Mouse (Mus musculus): ENCODE results near the gene Rcbtb1. TPM values are rescaled to one million over a fixed set of nuclear protein-coding genes. Genes with fewer than 3 reads are reported as not detected.
"Not testable (repeated sequence)": the region's sequence is repeated elsewhere in the genome, so short reads cannot be mapped to it uniquely, and the experiment has no call there.

Gene Rcbtb1
- polyA plus RNA-seq, 1 experiment from 2014 or later: 85.0 TPM

DNA sequence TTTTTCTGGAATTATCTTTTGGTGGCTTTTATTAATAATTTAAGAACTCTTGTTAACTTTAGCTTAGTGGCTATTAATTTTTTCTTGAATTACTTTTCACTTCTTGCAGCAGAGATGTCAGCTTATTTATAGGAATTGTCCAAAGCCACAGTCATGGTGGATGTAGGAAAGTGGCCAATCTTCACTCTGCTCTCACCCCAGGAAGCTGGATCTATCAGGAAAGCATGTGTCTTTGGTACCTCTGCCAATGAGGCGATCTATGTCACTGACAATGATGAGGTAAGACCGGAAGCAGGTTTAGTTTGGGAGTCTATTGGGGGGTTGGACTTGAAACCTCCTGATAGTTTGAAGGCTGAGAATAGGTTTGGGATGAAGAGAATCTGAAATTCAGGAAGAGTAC is 8.8 kb downstream of the Rcbtb1 start:
- H3K4me3 ChIP-seq (replicated peaks): no peak overlapping the region
- no peak for ATAC-seq
- peaks cover 32% of the 10 kb centered on the region for H3K4me1 ChIP-seq (replicated peaks)
- H3K36me3 ChIP-seq: peaks cover 27% of the 10 kb centered on the region
- no peaks in the 10 kb centered on the region for H3K27me3 ChIP-seq
- H3K27ac ChIP-seq: no peak overlapping the region
- H3K4me2 ChIP-seq (replicated peaks): no peak overlapping the region
- H3K9me3 ChIP-seq: no peaks in the 10 kb centered on the region
- no peak overlapping the region for H3K9ac ChIP-seq (replicated peaks)
- 97% methylated on average over 2 of the region's 2 CpGs for WGBS

DNA sequence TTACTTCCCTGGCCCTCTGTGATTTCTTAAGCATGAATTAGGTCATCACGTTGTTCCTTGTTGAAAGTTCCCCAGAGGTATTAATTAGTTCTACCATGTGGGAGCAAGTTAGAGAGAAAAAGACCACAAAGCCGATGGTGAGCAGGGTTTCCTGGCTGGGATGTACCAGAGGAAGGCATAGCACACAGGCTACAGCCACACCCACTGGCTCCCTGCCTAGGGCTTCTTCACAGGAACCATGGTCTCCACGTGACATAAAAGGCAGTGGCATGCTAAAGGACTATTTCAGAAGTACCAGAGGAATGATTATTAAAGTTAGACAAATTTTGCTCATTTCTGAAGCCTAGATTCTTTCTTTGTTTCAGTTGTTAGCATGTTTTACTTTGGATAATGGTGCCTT is 18.2 kb downstream of the Rcbtb1 start:
- no peak overlapping the region for H3K4me3 ChIP-seq (replicated peaks)
- no peaks in the 10 kb centered on the region for H3K9me3 ChIP-seq
- ATAC-seq: no peak
- H3K9ac ChIP-seq (replicated peaks): no peak overlapping the region
- no peak overlapping the region for H3K4me2 ChIP-seq (replicated peaks)
- H3K27ac ChIP-seq: no peak overlapping the region
- no peaks in the 10 kb centered on the region for H3K27me3 ChIP-seq
- peaks cover 88% of the 10 kb centered on the region for H3K36me3 ChIP-seq
- WGBS: 89% methylated on average over 3 of the region's 3 CpGs
- no peaks in the 10 kb centered on the region for H3K4me1 ChIP-seq (replicated peaks)

GRCm38 (mm10) chr14:59226240-59226639 is 25.2 kb downstream of the Rcbtb1 start:
- H3K4me3 ChIP-seq (replicated peaks): no peak overlapping the region
- peaks cover 93% of the 10 kb centered on the region for H3K36me3 ChIP-seq
- no peaks in the 10 kb centered on the region for H3K4me1 ChIP-seq (replicated peaks)
- H3K27me3 ChIP-seq: no peaks in the 10 kb centered on the region
- no peak for ATAC-seq
- 96% methylated on average over 11 of the region's 11 CpGs for WGBS
- H3K9ac ChIP-seq (replicated peaks): no peak overlapping the region
- H3K27ac ChIP-seq: no peak overlapping the region
- no peaks in the 10 kb centered on the region for H3K9me3 ChIP-seq
- H3K4me2 ChIP-seq (replicated peaks): no peak overlapping the region

GRCm38 (mm10) chr14:59229822-59230221 is 28.8 kb downstream of the Rcbtb1 start:
- H3K4me3 ChIP-seq (replicated peaks): no peak overlapping the region
- H3K9me3 ChIP-seq: no peaks in the 10 kb centered on the region
- H3K4me1 ChIP-seq (replicated peaks): no peaks in the 10 kb centered on the region
- peaks cover 94% of the 10 kb centered on the region for H3K36me3 ChIP-seq
- ATAC-seq: no peak
- H3K4me2 ChIP-seq (replicated peaks): no peak overlapping the region
- 96% methylated on average over 3 of the region's 3 CpGs for WGBS
- no peak overlapping the region for H3K9ac ChIP-seq (replicated peaks)
- H3K27me3 ChIP-seq: no peaks in the 10 kb centered on the region
- no peak overlapping the region for H3K27ac ChIP-seq

GRCm38 (mm10) chr14:59230331-59230966 is 29.4 kb downstream of the Rcbtb1 start:
- Histone ChIP-seq H3K9ac (replicated peaks) (no peak overlapping the region), H3K4me3 (replicated peaks) (no peak overlapping the region), H3K27me3 (no peaks in the 10 kb centered on the region), H3K9me3 (no peaks in the 10 kb centered on the region), H3K4me1 (replicated peaks) (no peaks in the 10 kb centered on the region), H3K4me2 (replicated peaks) (no peak overlapping the region), H3K36me3 (peaks cover 95% of the 10 kb centered on the region), H3K27ac (no peak overlapping the region)
- no peak for ATAC-seq
- 88% methylated on average over 21 of the region's 21 CpGs for WGBS

GRCm38 (mm10) chr14:59232003-59232402 is 31.0 kb downstream of the Rcbtb1 start:
- Histone ChIP-seq H3K9me3 (no peaks in the 10 kb centered on the region), H3K27me3 (no peaks in the 10 kb centered on the region), H3K4me3 (replicated peaks) (no peak overlapping the region), H3K36me3 (peaks cover 94% of the 10 kb centered on the region), H3K4me1 (replicated peaks) (no peaks in the 10 kb centered on the region), H3K27ac (no peak overlapping the region), H3K9ac (replicated peaks) (no peak overlapping the region), H3K4me2 (replicated peaks) (no peak overlapping the region)
- ATAC-seq: no peak
- 75% methylated on average over 5 of the region's 5 CpGs for WGBS

GRCm38 (mm10) chr14:59233635-59234034 is 32.6 kb downstream of the Rcbtb1 start:
- WGBS: 97% methylated on average over 9 of the region's 9 CpGs
- Histone ChIP-seq H3K36me3 (peaks cover 94% of the 10 kb centered on the region), H3K9me3 (peaks cover 4% of the 10 kb centered on the region; the same call in 1 of the 2 replicates), H3K27me3 (no peaks in the 10 kb centered on the region), H3K4me2 (replicated peaks) (no peak overlapping the region), H3K27ac (no peak overlapping the region), H3K4me1 (replicated peaks) (no peaks in the 10 kb centered on the region), H3K9ac (replicated peaks) (no peak overlapping the region), H3K4me3 (replicated peaks) (no peak overlapping the region)
- ATAC-seq: no peak

DNA sequence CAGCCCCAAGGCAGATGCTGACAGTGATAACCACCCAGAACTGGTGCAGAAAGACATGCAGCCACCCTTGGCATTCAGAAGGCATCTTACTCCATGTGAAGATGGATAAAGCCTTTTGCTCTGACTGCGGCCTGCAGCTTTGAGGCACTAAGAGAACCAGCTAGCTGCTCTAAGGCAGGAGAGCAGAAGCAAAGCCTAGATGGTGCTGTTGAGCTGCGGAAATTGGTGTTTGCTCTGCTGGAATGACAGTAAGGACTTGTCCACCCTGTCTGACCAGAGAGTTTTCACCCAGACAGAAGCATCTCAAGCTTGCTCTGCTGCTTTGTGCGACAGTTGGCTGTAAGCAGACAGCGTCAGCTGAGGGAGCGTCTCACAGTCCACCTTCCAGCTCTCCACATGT is 49.3 kb downstream of the Rcbtb1 start:
- H3K27me3 ChIP-seq; ATAC-seq; H3K4me1 ChIP-seq (replicated peaks); H3K9ac ChIP-seq (replicated peaks); H3K4me2 ChIP-seq (replicated peaks); H3K9me3 ChIP-seq; H3K36me3 ChIP-seq; H3K27ac ChIP-seq; H3K4me3 ChIP-seq (replicated peaks): not testable (repeated sequence)
- 75% methylated on average over 5 of the region's 5 CpGs for WGBS

- not testable (repeated sequence) for H3K36me3 ChIP-seq; H3K4me1 ChIP-seq (replicated peaks); H3K4me2 ChIP-seq (replicated peaks); H3K27me3 ChIP-seq; H3K9ac ChIP-seq (replicated peaks); H3K9me3 ChIP-seq; H3K27ac ChIP-seq; ATAC-seq; H3K4me3 ChIP-seq (replicated peaks)
- 95% methylated on average over 1 of the region's 1 CpGs for WGBS
Observed at GRCm38 (mm10) chr14:59255861-59256260, 54.9 kb downstream of the Rcbtb1 start.

DNA sequence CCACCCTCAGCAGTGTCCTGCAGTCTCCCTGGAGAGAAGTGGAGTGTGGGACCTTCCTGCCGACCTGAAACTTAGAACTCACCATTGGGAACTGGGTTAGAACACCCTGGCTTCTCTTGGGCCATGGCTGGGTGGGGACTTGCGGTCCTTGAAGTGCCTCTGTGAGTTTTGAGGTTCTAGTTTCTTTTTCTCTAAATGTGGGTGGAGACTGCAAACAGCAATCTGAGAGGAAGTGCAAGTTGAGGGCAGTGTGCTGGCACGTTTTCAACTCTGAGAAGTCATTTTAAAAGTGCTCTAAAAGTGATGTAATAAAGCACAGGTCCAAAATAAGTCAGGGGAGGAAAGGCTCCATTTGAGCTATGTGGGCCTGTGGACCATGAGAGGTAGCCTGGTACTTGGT is 59.0 kb downstream of the Rcbtb1 start, which contains the start of gene Gm6904:
Gm6904 (minus strand) TSS at position 161 of the 400 bp plus-strand sequence.
- WGBS: 81% methylated on average over 3 of the region's 3 CpGs

DNA sequence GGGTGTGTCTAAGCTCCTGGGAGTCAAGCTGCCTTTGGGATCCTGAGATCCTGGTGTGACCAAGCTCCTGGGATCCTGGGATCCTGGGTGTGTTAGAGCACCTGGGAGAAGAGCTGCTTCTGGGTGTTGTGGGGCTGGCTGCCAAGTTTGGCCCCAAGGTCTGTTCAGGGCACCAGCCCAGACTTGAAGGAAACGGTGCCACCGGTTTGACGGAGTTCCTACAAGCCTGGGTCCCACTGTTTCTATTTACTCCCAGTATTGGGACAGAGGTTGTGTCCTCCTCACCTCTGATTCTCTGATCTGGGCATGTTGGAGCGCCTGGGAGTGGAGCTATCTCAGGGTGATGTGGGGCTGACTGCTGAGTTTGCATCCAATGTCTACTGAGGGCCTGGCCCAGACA is 74.0 kb downstream of the Rcbtb1 start:
- H3K9ac ChIP-seq (replicated peaks); H3K9me3 ChIP-seq: not testable (repeated sequence)

More for the DNA sequence above, 59.0 kb downstream of the Rcbtb1 start, which contains the start of gene Gm6904:
- Histone ChIP-seq H3K9me3 (no peaks in the 10 kb centered on the region), H3K9ac (replicated peaks) (no peak within 1 kb of the TSS), H3K36me3 (no peaks in the 10 kb centered on the region), H3K4me2 (replicated peaks) (no peak within 1 kb of the TSS), H3K27me3 (no peaks in the 10 kb centered on the region), H3K4me3 (replicated peaks) (no peak within 1 kb of the TSS), H3K27ac (no peak within 1 kb of the TSS), H3K4me1 (replicated peaks) (no peaks in the 10 kb centered on the region)
- ATAC-seq: no peak

More for the DNA sequence above, 74.0 kb downstream of the Rcbtb1 start:
- not testable (repeated sequence) for H3K4me3 ChIP-seq (replicated peaks); H3K27ac ChIP-seq; H3K36me3 ChIP-seq; H3K4me2 ChIP-seq (replicated peaks); ATAC-seq; H3K27me3 ChIP-seq; H3K4me1 ChIP-seq (replicated peaks)
- WGBS: 92% methylated on average over 4 of the region's 4 CpGs
